Mouse (Mus musculus) embryonic fibroblast, embryonic 13.5 days (primary cell): Measurements from ENCODE around the gene Smad5.

Experiments used
- CTCF ChIP-seq: IDR thresholded peaks from 2 replicates; pipeline ENCODE4 v1.5.1; 2011; ENCODE audit warnings: mild to moderate bottlenecking, control low read depth, low read length, moderate library complexity, borderline replicate concordance; ENCODE audit not compliant: insufficient read depth
- POLR2A ChIP-seq: IDR thresholded peaks from 2 replicates; pipeline ENCODE4 v1.6.1; 2011; ENCODE audit warnings: low read depth, mild to moderate bottlenecking, control low read depth, low read length, moderate library complexity

GRCm38 (mm10) chr13:56765284-56766032 lies 62.6 kb downstream of the Smad5 start:
- TF ChIP-seq POLR2A: no peak
- no peak for TF ChIP-seq CTCF
